Mouse (Mus musculus): Measurements from ENCODE around the gene Zbtb4.

Gene Zbtb4

GRCm38 (mm10) chr11:69800392-69801197 is 34.9 kb downstream of the Zbtb4 start:
- peak; percentile 83 to 87 for DNase-seq (ENCODE audit: low spot score in 2 of 2)

GRCm38 (mm10) chr11:69801379-69801977 is 35.8 kb downstream of the Zbtb4 start, which contains the start of gene Fgf11:
Fgf11 (minus strand) TSS chr11:69801857.
- peak in 1 of 2 experiments; percentile 41 for DNase-seq (ENCODE audit: low spot score in 2 of 2)

- DNase-seq (ENCODE audit: low spot score in 2 of 2), result peak; percentile 89 to 91
These were observed 37.0 kb downstream of the Zbtb4 start for GRCm38 (mm10) chr11:69802648-69803105.

GRCm38 (mm10) chr11:69803328-69803727 is 37.6 kb downstream of the Zbtb4 start:
- DNase-seq (ENCODE audit: low spot score in 2 of 2), result no peak

- peak; percentile 75 to 79 for DNase-seq (ENCODE audit: low spot score in 2 of 2)
These were observed 38.3 kb downstream of the Zbtb4 start for GRCm38 (mm10) chr11:69803786-69804651.

GRCm38 (mm10) chr11:69804652-69804940 is 38.9 kb downstream of the Zbtb4 start:
- no peak for DNase-seq (ENCODE audit: low spot score in 2 of 2)

- DNase-seq (ENCODE audit: low spot score in 2 of 2), result no peak
These were observed 39.5 kb downstream of the Zbtb4 start, which contains the start of gene Tmem102 for GRCm38 (mm10) chr11:69804972-69805909. Tmem102 (minus strand) TSS chr11:69805624.

- no peak for DNase-seq (ENCODE audit: low spot score in 2 of 2)
These were observed 40.7 kb downstream of the Zbtb4 start for GRCm38 (mm10) chr11:69806378-69806777.

- no peak for DNase-seq (ENCODE audit: low spot score in 2 of 2)
These were observed 41.9 kb downstream of the Zbtb4 start for GRCm38 (mm10) chr11:69807641-69808040.

- DNase-seq (ENCODE audit: low spot score in 2 of 2), result no peak
These were observed 44.6 kb downstream of the Zbtb4 start for GRCm38 (mm10) chr11:69810280-69810679.

GRCm38 (mm10) chr11:69815155-69815554 is 49.4 kb downstream of the Zbtb4 start, which contains the start of gene Gm39566:
Gm39566 (minus strand) TSS chr11:69815298.
- DNase-seq (ENCODE audit: low spot score in 2 of 2), result no peak

- peak in 1 of 2 experiments; percentile 21 for DNase-seq (ENCODE audit: low spot score in 2 of 2)
These were observed 50.8 kb downstream of the Zbtb4 start for GRCm38 (mm10) chr11:69816520-69816919.

GRCm38 (mm10) chr11:69818365-69818764 is 52.7 kb downstream of the Zbtb4 start, which contains the start of gene Spem2:
Spem2 (minus strand) TSS chr11:69818465.
- no peak for DNase-seq (ENCODE audit: low spot score in 2 of 2)

GRCm38 (mm10) chr11:69818871-69819270 is 53.2 kb downstream of the Zbtb4 start:
- DNase-seq (ENCODE audit: low spot score in 2 of 2), result no peak

GRCm38 (mm10) chr11:69822080-69822479 is 56.4 kb downstream of the Zbtb4 start, which contains the start of gene Spem1:
Spem1 (minus strand) TSS chr11:69822180.
- DNase-seq (ENCODE audit: low spot score in 2 of 2), result no peak

- no peak for DNase-seq (ENCODE audit: low spot score in 2 of 2)
These were observed 57.7 kb downstream of the Zbtb4 start for GRCm38 (mm10) chr11:69823456-69823855.

- DNase-seq (ENCODE audit: low spot score in 2 of 2), result peak in 1 of 2 experiments; percentile 26
These were observed 63.1 kb downstream of the Zbtb4 start for GRCm38 (mm10) chr11:69828832-69829231.

- DNase-seq (ENCODE audit: low spot score in 2 of 2), result no peak
These were observed 67.8 kb downstream of the Zbtb4 start for GRCm38 (mm10) chr11:69833554-69833953.

All from right cerebral cortex, postnatal 10 days (tissue).